Mouse (Mus musculus) left cerebral cortex, adult 9 months (tissue): Measurements from ENCODE around the gene Ugt1a7c.
"Not testable (repeated sequence)": the region's sequence is repeated elsewhere in the genome, so short reads cannot be mapped to it uniquely, and the experiment has no call there.

Experiments
- DNase-seq, 2 experiments: peaks; one replicate each; pipeline ENCODE4 v3.0.0; 2022; ENCODE audit warnings: low spot score in 2 of 2

Gene Ugt1a7c

GRCm38 (mm10) chr1:88197443-88197842, 102.6 kb downstream of the Ugt1a7c start:
- DNase-seq: no peak

- no peak for DNase-seq
Measured at GRCm38 (mm10) chr1:88199996-88200395, 105.1 kb downstream of the Ugt1a7c start.

GRCm38 (mm10) chr1:88200456-88200855, 105.6 kb downstream of the Ugt1a7c start, which contains the start of gene Ugt1a2:
Ugt1a2 (plus strand) TSS chr1:88200601.
- DNase-seq: no peak

- peak; percentile 56 to 82 for DNase-seq
Measured at GRCm38 (mm10) chr1:88205294-88205922, 110.5 kb downstream of the Ugt1a7c start, which contains the start of gene Dnajb3. Dnajb3 (minus strand) TSS chr1:88205782.

GRCm38 (mm10) chr1:88206843-88207479, 112.1 kb downstream of the Ugt1a7c start:
- no peak for DNase-seq

GRCm38 (mm10) chr1:88211812-88212211, 117.0 kb downstream of the Ugt1a7c start, which contains the start of gene Ugt1a1:
Ugt1a1 (plus strand) TSS chr1:88211959.
- no peak for DNase-seq

- DNase-seq: no peak
Measured at GRCm38 (mm10) chr1:88212341-88213045, 117.6 kb downstream of the Ugt1a7c start.

GRCm38 (mm10) chr1:88213061-88213460, 118.2 kb downstream of the Ugt1a7c start:
- no peak for DNase-seq

- no peak for DNase-seq
Measured at GRCm38 (mm10) chr1:88213766-88214461, 119.1 kb downstream of the Ugt1a7c start.

GRCm38 (mm10) chr1:88214462-88214952, 119.6 kb downstream of the Ugt1a7c start:
- DNase-seq: no peak

GRCm38 (mm10) chr1:88215466-88216380, 120.9 kb downstream of the Ugt1a7c start:
- DNase-seq: no peak

GRCm38 (mm10) chr1:88216551-88216950, 121.7 kb downstream of the Ugt1a7c start:
- DNase-seq: no peak

- no peak for DNase-seq
Measured at GRCm38 (mm10) chr1:88217144-88217543, 122.3 kb downstream of the Ugt1a7c start.

- DNase-seq: no peak
Measured at GRCm38 (mm10) chr1:88217576-88217975, 122.7 kb downstream of the Ugt1a7c start.

- DNase-seq: no peak
Measured at GRCm38 (mm10) chr1:88218051-88218450, 123.2 kb downstream of the Ugt1a7c start.

GRCm38 (mm10) chr1:88218591-88218990, 123.7 kb downstream of the Ugt1a7c start:
- no peak for DNase-seq

GRCm38 (mm10) chr1:88219054-88219453, 124.2 kb downstream of the Ugt1a7c start:
- DNase-seq: no peak

- DNase-seq: no peak
Measured at GRCm38 (mm10) chr1:88220336-88220735, 125.5 kb downstream of the Ugt1a7c start.

GRCm38 (mm10) chr1:88222216-88222615, 127.4 kb downstream of the Ugt1a7c start:
- DNase-seq: no peak

- DNase-seq: not testable (repeated sequence)
Measured at GRCm38 (mm10) chr1:88223011-88223515, 128.2 kb downstream of the Ugt1a7c start.

GRCm38 (mm10) chr1:88223591-88223990, 128.7 kb downstream of the Ugt1a7c start:
- DNase-seq: no peak
